Mouse (Mus musculus) thymus, adult 2 months (tissue): ENCODE data around the gene Bdnf. TPM values are rescaled to one million over a fixed set of nuclear protein-coding genes. Genes with fewer than 3 reads are reported as not detected.

Source experiments
- DNase-seq: peaks from one replicate; pipeline ENCODE4 v3.0.0; 2021
- H3K27ac ChIP-seq: fragments of 200-500 bp; 2 replicates; pipeline ENCODE4 v1.5.1; 2012; ENCODE audit warnings: low read length, control low read depth; ENCODE audit not compliant: control insufficient read depth, insufficient read depth
- H3K27me3 ChIP-seq: fragments of 200-500 bp; 2 replicates; pipeline ENCODE4 v1.6.1; 2012; ENCODE audit warnings: mild to moderate bottlenecking, low read length, moderate library complexity, mixed read lengths; ENCODE audit not compliant: control insufficient read depth, insufficient read depth
- H3K36me3 ChIP-seq: fragments of 200-500 bp; 2 replicates; pipeline ENCODE4 v1.6.1; 2012; ENCODE audit warnings: mild to moderate bottlenecking, low read length, moderate library complexity; ENCODE audit not compliant: control insufficient read depth, insufficient read depth
- H3K4me1 ChIP-seq: fragments of 200-500 bp; replicated peaks from 2 replicates; pipeline ENCODE4 v1.6.1; 2012; ENCODE audit warnings: low read length; ENCODE audit not compliant: control insufficient read depth, insufficient read depth
- H3K4me3 ChIP-seq: fragments of 200-500 bp; 2 replicates; pipeline ENCODE4 v1.5.1; 2012; ENCODE audit warnings: mild to moderate bottlenecking, low read length, control low read depth, moderate library complexity; ENCODE audit not compliant: control insufficient read depth, insufficient read depth
- CTCF ChIP-seq: fragments of 200-500 bp; IDR thresholded peaks from 2 replicates; pipeline ENCODE4 v1.5.1; 2012; ENCODE audit warnings: mild to moderate bottlenecking, control low read depth, low read length, moderate library complexity, borderline replicate concordance; ENCODE audit not compliant: control insufficient read depth, poor library complexity, insufficient read depth; ENCODE audit errors: extremely low read depth
- POLR2A ChIP-seq: fragments of 200-500 bp; IDR thresholded peaks from 2 replicates; pipeline ENCODE4 v1.6.1; 2012; ENCODE audit warnings: mild to moderate bottlenecking, low read length, control low read depth, moderate library complexity; ENCODE audit not compliant: control insufficient read depth, poor library complexity, insufficient read depth; ENCODE audit errors: extremely low read depth
- WGBS: fragments of 180-500 bp; shearing (Covaris S2); methylation state at CpG from one replicate; pipeline ENCODE4 v1.1.7; 2018; 5-methylcytosine and 5-hydroxymethylcytosine counted together
- polyA plus RNA-seq: library from polyadenylated mRNA; depleted of rRNA; stranded (reverse); fragments of >200 nt; gene quantifications from 2 replicates; pipeline ENCODE4 v1.2.3, GENCODE M21; 2012

Gene Bdnf
- polyA plus RNA-seq, 1 experiment: 0.24 TPM

- Histone ChIP-seq H3K4me1 (no peaks in the 10 kb centered on the region), H3K27me3 (no peaks in the 10 kb centered on the region), H3K36me3 (no peaks in the 10 kb centered on the region), H3K27ac (no peak overlapping the region), H3K4me3 (no peak overlapping the region)
- no peak for DNase-seq
- TF ChIP-seq CTCF (no peak), POLR2A (no peak)
- 98% methylated on average over 1 of the region's 1 CpGs for WGBS
Observed at GRCm38 (mm10) chr2:109729221-109729620, 54.7 kb downstream of the Bdnf start.

DNA sequence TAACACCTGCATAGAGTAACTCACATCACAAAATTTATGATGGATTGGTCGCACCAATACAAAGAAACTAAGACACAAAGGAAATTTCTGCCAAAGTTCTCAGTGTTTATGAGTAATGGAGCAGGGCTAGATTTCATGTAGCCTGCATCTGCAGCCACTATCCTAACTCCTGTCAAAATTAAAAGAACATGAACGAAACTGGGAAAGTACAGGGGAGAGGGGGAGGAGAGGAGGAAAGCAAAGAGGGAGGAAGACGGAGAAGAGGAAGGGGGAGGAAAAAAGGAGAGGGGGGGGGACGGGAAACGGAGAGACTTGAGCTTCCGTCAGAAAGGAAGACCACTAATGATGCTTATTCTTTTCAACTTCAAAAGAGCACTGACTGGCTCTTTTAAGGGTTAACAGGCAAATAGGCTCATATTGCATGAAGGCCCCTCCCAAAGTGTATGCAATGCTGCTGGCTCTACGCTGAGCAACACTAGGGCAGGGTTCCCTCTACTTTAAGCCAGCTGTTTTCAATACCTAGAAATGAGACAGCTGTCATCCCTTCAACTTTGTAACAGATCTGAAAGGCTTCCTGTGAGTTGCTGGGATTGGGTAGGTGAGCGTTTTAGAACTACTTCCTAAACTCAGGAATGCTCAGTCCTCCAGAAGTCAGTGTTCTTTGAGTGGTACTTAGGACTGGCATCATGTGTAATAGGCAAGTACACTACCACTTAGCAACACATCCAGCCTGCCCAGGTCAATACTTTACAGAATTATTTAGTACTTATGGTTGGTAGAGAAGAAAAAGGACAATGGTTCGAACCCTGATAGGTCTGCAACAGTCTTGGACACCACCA lies 58.9 kb downstream of the Bdnf start:
- Histone ChIP-seq H3K4me3 (no peak overlapping the region), H3K4me1 (no peaks in the 10 kb centered on the region), H3K36me3 (no peaks in the 10 kb centered on the region), H3K27me3 (no peaks in the 10 kb centered on the region), H3K27ac (no peak overlapping the region)
- TF ChIP-seq POLR2A (no peak), CTCF (no peak)
- DNase-seq: no peak
- WGBS: 55% methylated on average over 9 of the region's 9 CpGs

GRCm38 (mm10) chr2:109734228-109734627 lies 59.7 kb downstream of the Bdnf start:
- 92% methylated on average over 3 of the region's 3 CpGs for WGBS
- DNase-seq: no peak
- no peak for TF ChIP-seq CTCF
- TF ChIP-seq POLR2A: no peak
- H3K27me3 ChIP-seq: no peaks in the 10 kb centered on the region
- no peaks in the 10 kb centered on the region for H3K36me3 ChIP-seq
- no peaks in the 10 kb centered on the region for H3K4me1 ChIP-seq
- no peak overlapping the region for H3K4me3 ChIP-seq
- no peak overlapping the region for H3K27ac ChIP-seq

DNA sequence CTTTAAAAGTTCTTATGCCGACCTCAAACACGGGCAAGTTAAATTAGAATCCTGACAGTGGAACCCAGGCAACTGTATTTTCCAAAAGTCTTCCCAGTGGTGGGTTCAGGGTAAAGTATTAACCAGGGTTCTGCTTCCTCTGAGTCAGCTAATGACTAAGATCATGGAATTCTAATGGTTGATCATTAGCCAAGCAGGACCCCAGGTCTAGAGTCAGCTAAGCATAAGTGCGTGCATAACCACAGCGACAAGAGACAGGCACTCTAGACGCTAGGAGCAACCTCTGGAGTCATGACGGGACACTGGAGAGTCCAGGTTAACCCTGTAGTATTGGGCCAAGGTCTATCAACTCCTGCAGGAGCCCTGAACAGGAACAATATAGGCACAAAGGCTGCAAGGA lies 60.2 kb downstream of the Bdnf start:
- 96% methylated on average over 6 of the region's 6 CpGs for WGBS
- H3K4me3 ChIP-seq: no peak overlapping the region
- H3K4me1 ChIP-seq: no peaks in the 10 kb centered on the region
- no peak for DNase-seq
- no peaks in the 10 kb centered on the region for H3K36me3 ChIP-seq
- no peak overlapping the region for H3K27ac ChIP-seq
- TF ChIP-seq CTCF (no peak), POLR2A (no peak)
- no peaks in the 10 kb centered on the region for H3K27me3 ChIP-seq

DNA sequence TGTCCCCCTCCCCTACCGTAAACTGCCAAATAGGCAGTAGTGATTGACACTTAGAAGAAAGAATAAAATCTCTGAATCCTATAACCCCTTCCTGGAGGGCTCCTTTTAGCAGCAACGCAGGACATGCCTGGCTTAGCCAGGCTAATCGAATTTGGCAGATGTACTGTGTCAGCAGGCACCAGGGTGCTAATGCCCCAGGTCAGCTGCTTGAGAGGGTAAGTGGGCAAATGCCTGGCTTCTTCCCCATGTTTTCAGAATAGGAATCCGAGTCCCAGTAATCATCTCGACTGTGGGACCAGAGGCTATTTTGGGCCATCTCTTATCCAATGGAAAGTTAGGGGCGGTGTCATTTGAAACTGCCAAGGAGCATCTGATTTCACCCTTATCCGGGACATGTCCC lies 60.8 kb downstream of the Bdnf start:
- H3K27ac ChIP-seq: no peak overlapping the region

GRCm38 (mm10) chr2:109736306-109736705 lies 61.8 kb downstream of the Bdnf start:
- Histone ChIP-seq H3K27ac (no peak overlapping the region), H3K4me1 (no peaks in the 10 kb centered on the region), H3K4me3 (no peak overlapping the region), H3K36me3 (no peaks in the 10 kb centered on the region), H3K27me3 (no peaks in the 10 kb centered on the region)
- WGBS: 84% methylated on average over 2 of the region's 2 CpGs
- DNase-seq: no peak
- TF ChIP-seq CTCF (no peak), POLR2A (no peak)

More for the DNA sequence above, 60.8 kb downstream of the Bdnf start:
- TF ChIP-seq CTCF (no peak), POLR2A (no peak)
- no peak for DNase-seq
- no peaks in the 10 kb centered on the region for H3K4me1 ChIP-seq
- H3K36me3 ChIP-seq: no peaks in the 10 kb centered on the region
- H3K4me3 ChIP-seq: no peak overlapping the region
- WGBS: 74% methylated on average over 7 of the region's 7 CpGs
- no peaks in the 10 kb centered on the region for H3K27me3 ChIP-seq

- Histone ChIP-seq H3K27ac (no peak overlapping the region), H3K36me3 (no peaks in the 10 kb centered on the region), H3K27me3 (no peaks in the 10 kb centered on the region), H3K4me1 (no peaks in the 10 kb centered on the region), H3K4me3 (no peak overlapping the region)
- TF ChIP-seq CTCF: no peak
- TF ChIP-seq POLR2A: no peak
- 91% methylated on average over 2 of the region's 2 CpGs for WGBS
- DNase-seq: no peak
Observed at GRCm38 (mm10) chr2:109738331-109738730, 63.8 kb downstream of the Bdnf start.
